Mouse (Mus musculus): ENCODE measurements around the gene Ypel3. TPM values are rescaled to one million over a fixed set of nuclear protein-coding genes. Genes with fewer than 3 reads are reported as not detected.

The Ypel3 gene
- total and polyA plus RNA-seq, 3 experiments: 33.9 to 44.0 (median 38.9) TPM

DNA sequence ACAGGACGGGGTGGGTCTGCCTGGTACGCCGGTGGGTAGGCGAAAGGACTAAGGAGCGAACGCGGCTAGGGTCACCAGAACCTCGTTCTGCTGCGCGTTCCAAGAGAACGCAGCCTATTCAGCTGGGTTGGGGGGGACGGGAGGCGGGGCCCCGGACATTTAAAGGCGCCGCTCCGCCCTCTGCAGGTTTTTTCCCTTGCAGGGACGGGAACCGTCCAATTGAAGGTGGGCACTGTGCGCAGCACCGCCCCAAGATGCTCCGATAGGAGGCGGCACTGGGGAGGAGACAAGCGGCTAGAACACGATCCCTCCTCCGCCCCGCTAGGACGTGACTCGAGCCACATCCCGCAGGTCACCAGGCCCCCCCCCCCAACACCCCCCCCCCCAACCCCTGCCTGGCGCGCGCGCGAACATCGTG lies 22.3 kb downstream of the Ypel3 start:
- in situ Hi-C loops (cut with MboI; ENCODE audit: low pct_ligation_motif_present, low pct_unique_long_range_greater_than_20kb, low sequenced_read_pairs): no loop called here
- H3K36me3 ChIP-seq (replicated peaks in 1 of 2; ENCODE audit: control insufficient read depth in 1 of 2, insufficient read depth in 1 of 2, low read length in 1 of 2): peaks cover 30 to 42% of the 10 kb centered on the region in 2 experiments

GRCm38 (mm10) chr7:126799468-126800268 lies 22.9 kb downstream of the Ypel3 start:
- H3K4me1 ChIP-seq (ENCODE audit: control insufficient read depth in 1 of 2, insufficient read depth in 2 of 2): peaks cover 6 to 36% of the 10 kb centered on the region in 2 experiments; a peak in 3 of 4 replicates
- H3K4me3 ChIP-seq (replicated peaks in 1 of 3; ENCODE audit: low read depth in 2 of 3, low read length in 2 of 3, poor library complexity in 1 of 3): peak overlapping the region; percentile 73 to 95 (median 77)
- H3K36me3 ChIP-seq (replicated peaks in 1 of 2; ENCODE audit: control insufficient read depth in 1 of 2, insufficient read depth in 1 of 2, low read length in 1 of 2): peaks cover 28 to 36% of the 10 kb centered on the region in 2 experiments
- H3K9ac ChIP-seq (ENCODE audit: insufficient read depth, low read depth): peak overlapping the region; percentile 90
- peak overlapping the region; percentile 72 for H3K4me2 ChIP-seq (ENCODE audit: insufficient read depth, low read depth, poor library complexity, severe bottlenecking)
- H3K27me3 ChIP-seq (replicated peaks): no peaks in the 10 kb centered on the region
- DNase-seq (ENCODE audit: extremely low read depth): no peak
- dilution Hi-C loops (cut with MboI; ENCODE audit: extremely low pct_ligation_motif_present, extremely low pct_unique_long_range_greater_than_20kb, low sequenced_read_pairs): no loop called here
- in situ Hi-C loops (cut with MboI; ENCODE audit: low pct_ligation_motif_present, low pct_unique_long_range_greater_than_20kb, low sequenced_read_pairs): no loop called here
- H3K9me3 ChIP-seq (replicated peaks; ENCODE audit: low read length): no peaks in the 10 kb centered on the region
- H3K27ac ChIP-seq (ENCODE audit: insufficient read depth, low read depth): peak overlapping the region; percentile 92
- H3K79me2 ChIP-seq (replicated peaks; ENCODE audit: control insufficient read depth, extremely low read depth, insufficient read depth, poor library complexity, severe bottlenecking): peaks cover 26% of the 10 kb centered on the region
- peak; percentile 65; the same call in 1 of the 2 replicates for TF ChIP-seq MAX (IDR thresholded peaks at IDR 0.05; ENCODE audit: low read length)
- TF ChIP-seq NRF1 (IDR thresholded peaks at IDR 0.05; ENCODE audit: low read depth, low read length): peak; percentile 16; the same call in 1 of the 2 replicates
- TF ChIP-seq ZNF384 (IDR thresholded peaks at IDR 0.05; ENCODE audit: low read depth, low read length): no peak
- peak; percentile 28; the same call in 1 of the 2 replicates for TF ChIP-seq MEF2A (IDR thresholded peaks at IDR 0.05; ENCODE audit: borderline replicate concordance, low read depth, low read length)
- peak; percentile 68 for TF ChIP-seq SIN3A (IDR thresholded peaks at IDR 0.05; ENCODE audit: low read length)
- TF ChIP-seq GABPA (IDR thresholded peaks at IDR 0.05; ENCODE audit: insufficient replicate concordance, low read depth, low read length): no peak
- TF ChIP-seq JUN (IDR thresholded peaks at IDR 0.05; ENCODE audit: insufficient read depth, low read depth, low read length): no peak
- TF ChIP-seq E2F4 (IDR thresholded peaks at IDR 0.05; ENCODE audit: insufficient replicate concordance, low read depth, low read length): no peak
- no peak for TF ChIP-seq CTCF (conservative IDR thresholded peaks at IDR 0.05 in 1 of 2, IDR thresholded peaks at IDR 0.05 in 1 of 2; ENCODE audit: low read depth in 2 of 2, low read length in 2 of 2)
- TF ChIP-seq POLR2A (IDR thresholded peaks at IDR 0.05; ENCODE audit: low read depth, low read length): no peak; the same call in none of the 2 replicates
- peak; percentile 82 for TF ChIP-seq ELF1 (IDR thresholded peaks at IDR 0.05; ENCODE audit: low read depth, low read length)
- no peak for TF ChIP-seq USF1 (IDR thresholded peaks at IDR 0.05; ENCODE audit: low read depth, low read length)
- TF ChIP-seq MAZ (IDR thresholded peaks at IDR 0.05; ENCODE audit: low read depth, low read length): peak; percentile 88
- peak; percentile 11; the same call in 1 of the 2 replicates for TF ChIP-seq TCF12 (IDR thresholded peaks at IDR 0.05; ENCODE audit: low read depth, low read length)
- 0 out of 2 replicates have a peak, but pooled peaks have one; percentile 6 for TF ChIP-seq CHD2 (IDR thresholded peaks at IDR 0.05; ENCODE audit: low read length)

More for the DNA sequence above, 22.3 kb downstream of the Ypel3 start:
- Histone ChIP-seq H3K9me3 (replicated peaks; ENCODE audit: low read length) (no peaks in the 10 kb centered on the region), H3K4me1 (ENCODE audit: control insufficient read depth in 1 of 2, insufficient read depth in 2 of 2) (peaks cover 6 to 42% of the 10 kb centered on the region in 2 experiments; a peak in 3 of 4 replicates), H3K27me3 (replicated peaks) (no peaks in the 10 kb centered on the region), H3K79me2 (replicated peaks; ENCODE audit: control insufficient read depth, extremely low read depth, insufficient read depth, poor library complexity, severe bottlenecking) (peaks cover 26% of the 10 kb centered on the region), H3K4me3 (replicated peaks in 1 of 3; ENCODE audit: low read depth in 2 of 3, low read length in 2 of 3, poor library complexity in 1 of 3) (peak overlapping the region; percentile 80 to 100 (median 95)), H3K27ac (ENCODE audit: insufficient read depth, low read depth) (peak overlapping the region; percentile 99), H3K4me2 (ENCODE audit: insufficient read depth, low read depth, poor library complexity, severe bottlenecking) (no peak overlapping the region), H3K9ac (ENCODE audit: insufficient read depth, low read depth) (peak overlapping the region; percentile 96)
- no peak for TF ChIP-seq KAT2A (IDR thresholded peaks at IDR 0.05; ENCODE audit: insufficient replicate concordance, low read length)
- TF ChIP-seq NELFE (IDR thresholded peaks at IDR 0.05; ENCODE audit: low read depth, low read length): peak; percentile 97
- no peak for TF ChIP-seq SMC3 (IDR thresholded peaks at IDR 0.05; ENCODE audit: low read depth, low read length)
- no peak; the same call in 1 of the 2 replicates for TF ChIP-seq BHLHE40 (IDR thresholded peaks at IDR 0.05; ENCODE audit: low read depth, low read length)
- peak; percentile 95 for TF ChIP-seq POLR2AphosphoS2 (IDR thresholded peaks at IDR 0.05; ENCODE audit: low read depth, low read length)
- TF ChIP-seq USF1 (IDR thresholded peaks at IDR 0.05; ENCODE audit: low read depth, low read length): no peak
- 0 out of 2 replicates have a peak, but pooled peaks have one; percentile 5 for TF ChIP-seq RCOR1 (conservative IDR thresholded peaks at IDR 0.05; ENCODE audit: low read depth, low read length)
- no peak for TF ChIP-seq GABPA (IDR thresholded peaks at IDR 0.05; ENCODE audit: insufficient replicate concordance, low read depth, low read length)
- TF ChIP-seq ZMIZ1 (IDR thresholded peaks at IDR 0.05; ENCODE audit: low read depth, low read length): peak; percentile 95
- TF ChIP-seq CTCF (conservative IDR thresholded peaks at IDR 0.05 in 1 of 2, IDR thresholded peaks at IDR 0.05 in 1 of 2; ENCODE audit: low read depth in 2 of 2, low read length in 2 of 2): no peak; a peak in 1 of 4 replicates
- no peak for TF ChIP-seq JUND (conservative IDR thresholded peaks at IDR 0.05; ENCODE audit: low read depth, low read length)
- no peak for TF ChIP-seq MAX (IDR thresholded peaks at IDR 0.05; ENCODE audit: low read length)
- TF ChIP-seq RAD21 (IDR thresholded peaks at IDR 0.05; ENCODE audit: low read depth, low read length): no peak
- peak; percentile 96 for TF ChIP-seq POLR2A (IDR thresholded peaks at IDR 0.05; ENCODE audit: low read depth, low read length)
- no peak for TF ChIP-seq ELF1 (IDR thresholded peaks at IDR 0.05; ENCODE audit: low read depth, low read length)
- TF ChIP-seq USF2 (conservative IDR thresholded peaks at IDR 0.05; ENCODE audit: low read depth, low read length): no peak
- TF ChIP-seq TCF12 (IDR thresholded peaks at IDR 0.05; ENCODE audit: low read depth, low read length): peak; percentile 76
- TF ChIP-seq EP300 (IDR thresholded peaks at IDR 0.05; ENCODE audit: low read length): no peak
- no peak; the same call in 1 of the 2 replicates for TF ChIP-seq MAZ (IDR thresholded peaks at IDR 0.05; ENCODE audit: low read depth, low read length)
- TF ChIP-seq HCFC1 (IDR thresholded peaks at IDR 0.05; ENCODE audit: low read depth, low read length): no peak
- no peak for TF ChIP-seq E2F4 (IDR thresholded peaks at IDR 0.05; ENCODE audit: insufficient replicate concordance, low read depth, low read length)
- no peak for TF ChIP-seq JUN (IDR thresholded peaks at IDR 0.05; ENCODE audit: insufficient read depth, low read depth, low read length)
- TF ChIP-seq MYC (IDR thresholded peaks at IDR 0.05; ENCODE audit: low read depth, low read length): no peak
- TF ChIP-seq IRF4 (IDR thresholded peaks at IDR 0.05; ENCODE audit: low read depth, low read length): 0 out of 2 replicates have a peak, but pooled peaks have one; percentile 5
- no peak for TF ChIP-seq MEF2A (IDR thresholded peaks at IDR 0.05; ENCODE audit: borderline replicate concordance, low read depth, low read length)
- no peak for TF ChIP-seq PAX5 (IDR thresholded peaks at IDR 0.05; ENCODE audit: low read length)
- peak; percentile 73 for TF ChIP-seq NRF1 (IDR thresholded peaks at IDR 0.05; ENCODE audit: low read depth, low read length)
- TF ChIP-seq ZNF384 (IDR thresholded peaks at IDR 0.05; ENCODE audit: low read depth, low read length): peak; percentile 82
- TF ChIP-seq MAFK (IDR thresholded peaks at IDR 0.05; ENCODE audit: insufficient replicate concordance, low read length): no peak
- TF ChIP-seq CHD2 (IDR thresholded peaks at IDR 0.05; ENCODE audit: low read length): 0 out of 2 replicates have a peak, but pooled peaks have one; percentile 29
- no peak for TF ChIP-seq ZKSCAN1 (IDR thresholded peaks at IDR 0.05; ENCODE audit: borderline replicate concordance, low read depth, low read length)
- TF ChIP-seq ETS1 (conservative IDR thresholded peaks at IDR 0.05; ENCODE audit: low read depth, low read length): no peak
- no peak for TF ChIP-seq UBTF (IDR thresholded peaks at IDR 0.05; ENCODE audit: low read depth, low read length)
- peak; percentile 95 for TF ChIP-seq TBP (conservative IDR thresholded peaks at IDR 0.05; ENCODE audit: low read depth, low read length)
- no peak for TF ChIP-seq CHD1 (IDR thresholded peaks at IDR 0.05; ENCODE audit: low read depth, low read length)
- no peak for TF ChIP-seq ZC3H11A (IDR thresholded peaks at IDR 0.05; ENCODE audit: low read depth, low read length)
- no peak; the same call in 1 of the 2 replicates for TF ChIP-seq MXI1 (IDR thresholded peaks at IDR 0.05; ENCODE audit: low read depth, low read length)
- TF ChIP-seq SIN3A (IDR thresholded peaks at IDR 0.05; ENCODE audit: low read length): peak; percentile 40
- dilution Hi-C loops (cut with MboI; ENCODE audit: extremely low pct_ligation_motif_present, extremely low pct_unique_long_range_greater_than_20kb, low sequenced_read_pairs): no loop called here
- DNase-seq (ENCODE audit: extremely low read depth): peak; percentile 98

Measured in CH12.LX (cell line).